Mouse (Mus musculus): ENCODE measurements around the gene Mmp11. TPM values are rescaled to one million over a fixed set of nuclear protein-coding genes. Genes with fewer than 3 reads are reported as not detected.
"Not testable (repeated sequence)": the region's sequence is repeated elsewhere in the genome, so short reads cannot be mapped to it uniquely, and the experiment has no call there.

The Mmp11 gene
- polyA plus RNA-seq, 1 experiment: 20.1 TPM

- no peak for DNase-seq (ENCODE audit: low spot score)
Observed at GRCm38 (mm10) chr10:75897373-75897772, 38.9 kb downstream of the Mmp11 start.

DNA sequence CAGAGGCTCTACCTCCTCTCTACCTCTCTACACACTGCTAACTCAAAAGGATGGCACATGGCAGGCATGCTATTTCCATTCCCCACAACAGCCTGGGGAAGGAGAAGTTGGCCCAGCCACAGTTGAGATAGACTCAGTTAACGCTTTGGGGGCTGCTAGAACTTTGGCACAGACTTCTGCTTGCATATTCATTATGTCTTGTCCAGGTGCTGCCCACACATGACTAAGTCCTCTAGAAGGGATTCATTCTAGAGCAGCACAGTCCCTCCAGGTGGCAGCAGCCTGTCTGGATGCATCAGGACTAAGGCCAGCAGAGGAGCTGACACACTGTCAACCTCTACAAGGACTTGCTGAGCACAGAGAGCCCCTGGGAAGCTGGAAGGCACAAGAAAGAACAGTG lies 40.1 kb downstream of the Mmp11 start:
- DNase-seq (ENCODE audit: low spot score): no peak

GRCm38 (mm10) chr10:75895730-75896129 lies 40.6 kb downstream of the Mmp11 start:
- DNase-seq (ENCODE audit: low spot score): no peak

- DNase-seq (ENCODE audit: low spot score): no peak
Observed at GRCm38 (mm10) chr10:75894601-75895000, 41.7 kb downstream of the Mmp11 start.

DNA sequence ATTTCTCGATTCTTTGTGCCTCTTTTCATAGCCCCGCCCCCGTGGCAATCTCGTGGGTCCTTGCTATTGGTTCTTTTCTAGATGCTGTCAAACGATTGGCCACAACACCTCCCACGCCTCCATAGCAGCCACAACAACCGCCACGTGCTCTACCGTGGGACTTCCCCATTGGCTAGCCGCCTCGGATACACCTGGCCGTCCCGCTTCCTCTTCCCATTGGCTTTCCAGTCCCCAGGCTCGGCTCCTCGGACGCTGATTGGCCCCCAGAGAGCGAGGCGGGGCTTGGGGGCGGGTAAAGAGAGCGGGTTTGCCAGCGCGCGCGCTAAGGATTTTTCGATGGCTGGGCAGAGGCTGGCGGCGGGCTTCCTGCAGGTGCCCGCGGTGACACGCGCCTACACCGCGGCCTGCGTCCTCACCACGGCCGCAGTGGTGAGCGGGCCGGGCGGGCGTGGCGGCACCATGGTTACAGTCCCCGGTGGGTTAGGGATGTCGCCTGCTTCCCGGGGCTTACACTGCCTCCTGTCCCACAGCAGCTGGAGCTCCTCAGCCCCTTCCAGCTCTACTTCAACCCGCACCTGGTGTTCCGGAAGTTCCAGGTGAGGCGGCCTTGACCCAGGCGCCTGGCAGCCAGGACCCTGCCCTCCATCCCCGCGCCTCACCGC lies 43.1 kb downstream of the Mmp11 start, which contains the start of gene Derl3:
Gene Derl3, plus strand, starts transcription at position 325 of the 662 bp plus-strand sequence.
- peak; percentile 79 for DNase-seq (ENCODE audit: low spot score)

DNA sequence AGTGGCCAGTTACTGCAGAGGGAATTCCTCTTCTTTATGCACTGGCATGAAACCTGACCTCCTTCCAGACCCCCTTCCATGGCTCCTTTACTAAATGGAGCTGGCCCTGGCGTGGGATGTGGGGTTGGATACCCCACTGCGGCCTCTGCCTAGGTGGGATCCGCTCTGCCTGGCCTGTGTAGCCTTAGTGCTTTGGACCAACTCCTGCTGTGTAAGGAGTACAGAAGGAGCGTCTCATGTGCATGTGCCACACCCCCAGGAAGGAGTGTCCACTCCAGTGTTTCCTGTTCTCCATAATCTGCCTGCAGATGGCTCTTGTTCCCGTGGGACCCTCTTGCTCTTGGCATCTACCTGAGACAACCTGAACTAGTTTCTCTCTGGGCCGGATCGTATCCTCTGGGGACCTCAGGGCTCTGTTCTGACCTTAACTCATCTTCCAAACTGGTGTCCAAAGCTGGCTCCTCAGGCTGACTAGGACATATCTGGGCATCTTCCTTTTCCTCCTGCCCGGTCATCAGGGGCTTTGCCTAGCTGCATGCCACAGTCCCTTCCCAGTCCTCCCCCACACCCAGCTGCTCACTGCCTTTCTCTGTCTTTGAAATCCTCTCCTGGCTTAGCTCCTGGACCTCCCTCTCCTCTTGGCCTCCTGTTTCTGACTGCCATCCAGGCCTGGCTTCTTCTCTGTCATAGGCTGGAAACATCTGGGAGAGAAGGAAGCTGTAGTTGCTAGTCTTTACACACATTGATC lies 46.7 kb downstream of the Mmp11 start:
- DNase-seq (ENCODE audit: low spot score): no peak

DNA sequence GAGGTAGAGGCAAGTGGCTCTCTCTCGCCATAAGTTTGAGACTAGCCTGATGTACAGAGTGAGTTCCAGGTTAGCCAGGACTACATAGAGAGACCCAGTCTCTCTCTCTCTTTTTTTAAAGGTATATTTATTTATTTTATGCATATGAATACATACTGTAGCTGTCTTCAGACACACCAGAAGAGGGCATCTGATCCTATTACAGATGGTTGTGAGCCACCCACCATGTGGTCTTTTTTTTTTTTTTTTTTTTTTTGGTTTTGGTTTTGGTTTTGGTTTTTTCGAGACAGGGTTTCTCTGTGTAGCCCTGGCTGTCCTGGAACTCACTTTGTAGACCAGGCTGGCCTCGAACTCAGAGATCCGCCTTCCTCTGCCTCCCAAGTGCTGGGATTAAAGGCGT lies 48.8 kb downstream of the Mmp11 start:
- not testable (repeated sequence) for DNase-seq (ENCODE audit: low spot score)

- DNase-seq (ENCODE audit: low spot score): no peak
Observed at GRCm38 (mm10) chr10:75884742-75885141, 51.6 kb downstream of the Mmp11 start.

DNA sequence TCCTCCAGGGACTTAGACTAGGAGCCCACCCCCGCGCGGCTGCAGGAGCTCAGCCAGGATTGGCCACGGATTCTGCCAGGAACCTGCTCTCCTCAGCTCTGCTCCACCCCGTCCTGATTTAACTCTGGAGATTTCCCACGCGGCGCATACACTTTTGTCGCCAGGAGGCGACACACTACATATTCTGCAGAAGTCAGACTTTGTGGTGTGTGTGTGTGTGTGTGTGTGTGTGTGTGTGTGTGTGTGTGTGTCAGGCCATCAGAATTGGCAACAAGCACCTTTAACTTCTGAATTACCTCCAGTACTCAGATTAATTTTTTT lies 53.1 kb downstream of the Mmp11 start:
- peak; percentile 58 for DNase-seq (ENCODE audit: low spot score)

GRCm38 (mm10) chr10:75882433-75883231 lies 53.7 kb downstream of the Mmp11 start:
- no peak for DNase-seq (ENCODE audit: low spot score)

- no peak for DNase-seq (ENCODE audit: low spot score)
Observed at GRCm38 (mm10) chr10:75881578-75882432, 54.5 kb downstream of the Mmp11 start.

GRCm38 (mm10) chr10:75880771-75881577 lies 55.3 kb downstream of the Mmp11 start:
- DNase-seq (ENCODE audit: low spot score): no peak

- DNase-seq (ENCODE audit: low spot score): no peak
Observed at GRCm38 (mm10) chr10:75880351-75880750, 55.9 kb downstream of the Mmp11 start.

DNA sequence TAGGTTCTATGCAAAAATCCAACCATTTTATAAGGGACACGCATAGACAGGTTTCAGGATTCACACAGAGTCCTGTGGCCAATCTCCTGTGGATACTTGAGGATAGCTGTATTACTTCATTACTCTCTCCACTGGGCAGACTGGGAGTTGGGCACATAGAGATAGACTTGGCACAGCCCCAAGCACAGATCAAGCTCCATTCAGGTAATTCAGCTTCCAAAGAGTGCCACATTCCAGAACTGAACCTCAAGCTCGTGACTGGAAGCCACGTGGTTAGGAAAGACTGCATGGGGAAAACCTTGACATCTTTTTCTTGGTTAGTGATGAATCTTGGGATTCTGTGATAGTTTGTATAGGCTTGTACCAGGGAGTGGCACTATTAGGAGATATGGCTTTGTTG lies 57.5 kb downstream of the Mmp11 start:
- DNase-seq (ENCODE audit: low spot score): no peak

GRCm38 (mm10) chr10:75873543-75874170 lies 62.6 kb downstream of the Mmp11 start:
- DNase-seq (ENCODE audit: low spot score): no peak

Other genes starting within 250 kb of the Mmp11 start
- 32.9 and 41.2 TPM in 2 replicates for gene Cabin1, start 172.2 kb downstream of the Mmp11 start, polyA plus RNA-seq (2012; rRNA removed)
- 54.4 and 60.6 TPM in 2 replicates for gene Ddt, start 163.1 kb downstream of the Mmp11 start, polyA plus RNA-seq (2012; rRNA removed)
- gene Gm20441, start 155.5 kb downstream of the Mmp11 start, polyA plus RNA-seq (2012; rRNA removed): 0.40 and 0.74 TPM in 2 replicates
- 130 and 148 TPM in 2 replicates for gene Gstt3, start 155.1 kb downstream of the Mmp11 start, polyA plus RNA-seq (2012; rRNA removed)
- 160 and 208 TPM in 2 replicates for gene Gstt1, start 137.9 kb downstream of the Mmp11 start, polyA plus RNA-seq (2012; rRNA removed)
- gene Gstt4, start 114.0 kb downstream of the Mmp11 start, polyA plus RNA-seq (2012; rRNA removed): 0.11 TPM in 1 of 2 replicates, not detected in the other
- gene Gstt2, start 99.1 kb downstream of the Mmp11 start, polyA plus RNA-seq (2012; rRNA removed): 107 and 144 TPM in 2 replicates
- gene Mif, start 76.3 kb downstream of the Mmp11 start, polyA plus RNA-seq (2012; rRNA removed): 542 and 602 TPM in 2 replicates
- gene Derl3, start 43.1 kb downstream of the Mmp11 start, polyA plus RNA-seq (2012; rRNA removed): 1.0 and 1.2 TPM in 2 replicates
- 41.7 and 46.8 TPM in 2 replicates for gene Smarcb1, start 14.9 kb downstream of the Mmp11 start, polyA plus RNA-seq (2012; rRNA removed)
- gene Chchd10, start 3.4 kb downstream of the Mmp11 start, polyA plus RNA-seq (2012; rRNA removed): 140 and 179 TPM in 2 replicates
- gene Gm867, start 4.2 kb upstream of the Mmp11 start, polyA plus RNA-seq (2012; rRNA removed): not detected in 2 replicates
- gene Vpreb3, start 6.6 kb upstream of the Mmp11 start, polyA plus RNA-seq (2012; rRNA removed): not detected in 2 replicates
- 0.04 and 0.10 TPM in 2 replicates for gene Gm5134, start 18.0 kb upstream of the Mmp11 start, polyA plus RNA-seq (2012; rRNA removed)
- gene Zfp280b, start 96.2 kb upstream of the Mmp11 start, polyA plus RNA-seq (2012; rRNA removed): 8.6 TPM in 2 replicates
- gene Slc5a4b, start 174.5 kb upstream of the Mmp11 start, polyA plus RNA-seq (2012; rRNA removed): not detected in 2 replicates
- not detected in 2 replicates for gene Slc5a4a, start 211.0 kb upstream of the Mmp11 start, polyA plus RNA-seq (2012; rRNA removed)

All from urinary bladder, adult 2 months (tissue).